Mouse (Mus musculus) cerebellum, adult 2 months (tissue): ENCODE results near the gene Zfp692.
A peak's percentile ranks its signal among the peaks of the same experiment; 100 is the strongest.

Experiments used
- CTCF ChIP-seq: fragments of 200-500 bp; IDR thresholded peaks from 2 replicates; pipeline ENCODE4 v1.5.1; 2011; ENCODE audit warnings: low read depth, mild to moderate bottlenecking, control low read depth, low read length, moderate library complexity, borderline replicate concordance; ENCODE audit not compliant: insufficient read depth
- POLR2A ChIP-seq: fragments of 200-500 bp; IDR thresholded peaks from 2 replicates; pipeline ENCODE4 v1.6.1; 2011; ENCODE audit warnings: low read length, control low read depth, borderline replicate concordance; ENCODE audit not compliant: insufficient read depth

DNA sequence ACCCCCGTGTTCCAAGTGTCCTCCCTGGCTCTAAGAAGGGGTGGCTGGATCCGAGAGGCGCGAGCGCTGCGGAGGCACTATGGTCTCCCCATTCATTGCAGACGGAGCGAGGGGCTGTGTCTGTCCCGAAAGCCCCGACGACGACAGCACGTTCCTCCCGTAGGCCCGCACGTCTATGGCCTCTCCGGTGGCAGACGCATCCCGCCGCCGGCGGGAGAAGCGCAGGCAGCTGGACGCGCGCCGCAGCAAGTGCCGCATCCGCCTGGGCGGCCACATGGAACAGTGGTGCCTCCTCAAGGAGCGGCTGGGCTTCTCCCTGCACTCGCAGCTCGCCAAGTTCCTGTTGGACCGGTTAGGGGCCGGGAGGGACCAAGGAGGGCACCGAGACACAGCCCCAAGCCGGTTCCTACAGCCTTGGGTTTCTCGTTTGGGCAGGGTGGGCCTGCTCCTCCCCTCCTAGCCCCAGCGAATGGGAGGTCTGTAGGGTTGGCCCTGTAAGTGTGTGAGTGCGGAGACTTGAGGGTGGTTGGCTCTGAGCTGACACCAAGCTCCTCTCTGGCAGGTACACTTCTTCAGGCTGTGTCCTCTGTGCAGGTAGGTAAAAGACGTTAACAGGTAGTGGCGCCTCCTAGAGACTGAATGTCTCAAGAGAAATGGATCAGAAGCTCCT is 677 bp downstream of the Zfp692 start:
- TF ChIP-seq CTCF (0 out of 2 replicates have a peak, but pooled peaks have one; percentile 3), POLR2A (no peak)
